Mouse (Mus musculus): ENCODE measurements around the gene Nelfe.

Nelfe gene

GRCm38 (mm10) chr17:34847615-34848014 lies 2.6 kb upstream of the Nelfe start:
- no peak for DNase-seq

DNA sequence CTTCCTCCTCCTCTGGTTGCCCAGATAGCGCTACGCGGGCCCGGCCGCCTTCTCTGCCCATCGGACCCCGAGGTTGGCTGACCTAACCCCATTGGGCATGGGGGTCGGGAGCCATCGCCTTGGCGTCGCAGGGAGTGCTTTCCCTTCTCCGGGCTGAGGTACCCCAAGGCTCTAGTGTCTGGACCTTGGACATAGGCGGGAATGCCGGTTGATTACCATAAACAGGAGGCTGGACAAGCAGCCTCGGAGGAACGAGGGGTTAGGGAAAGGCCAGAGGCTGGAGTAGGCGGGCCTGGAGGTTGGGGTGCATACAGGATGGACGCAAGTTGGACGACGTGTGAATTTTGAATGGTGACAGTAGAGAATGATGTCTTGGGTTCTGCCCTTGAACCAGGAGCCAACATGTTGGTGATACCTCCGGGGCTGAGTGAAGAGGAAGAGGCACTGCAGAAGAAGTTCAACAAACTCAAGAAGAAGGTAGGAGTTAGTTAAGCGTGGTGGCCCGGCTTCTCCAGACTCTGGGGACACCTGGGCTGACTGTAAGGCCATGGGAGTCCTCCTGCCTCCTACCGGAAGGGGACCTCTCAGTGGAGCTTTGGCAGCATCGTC lies 430 bp downstream of the Nelfe start:
- DNase-seq: no peak

- no peak for DNase-seq
Observed at GRCm38 (mm10) chr17:34853511-34853910, 3.3 kb downstream of the Nelfe start.

- DNase-seq: no peak
Observed at GRCm38 (mm10) chr17:34854761-34855160, 4.6 kb downstream of the Nelfe start.

DNA sequence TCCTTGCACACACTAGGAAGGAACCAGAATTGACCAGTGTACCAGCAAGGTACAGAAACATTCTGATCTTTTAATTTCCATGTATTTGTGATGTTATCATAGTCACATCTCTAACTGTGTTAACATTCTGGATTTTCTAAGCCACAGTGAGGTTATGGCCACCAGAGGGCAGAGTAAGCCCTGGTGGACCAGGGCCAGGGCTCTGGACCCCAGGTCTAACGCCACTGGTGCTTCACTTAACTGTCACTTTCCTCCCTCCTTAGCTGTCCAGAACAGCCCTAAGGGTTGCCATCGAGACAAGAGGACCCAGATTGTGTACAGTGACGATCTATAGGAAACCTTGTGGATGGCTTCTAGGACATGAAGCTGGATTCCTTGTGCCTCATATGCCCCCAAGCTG lies 5.6 kb downstream of the Nelfe start:
- peak; percentile 62 for DNase-seq

DNA sequence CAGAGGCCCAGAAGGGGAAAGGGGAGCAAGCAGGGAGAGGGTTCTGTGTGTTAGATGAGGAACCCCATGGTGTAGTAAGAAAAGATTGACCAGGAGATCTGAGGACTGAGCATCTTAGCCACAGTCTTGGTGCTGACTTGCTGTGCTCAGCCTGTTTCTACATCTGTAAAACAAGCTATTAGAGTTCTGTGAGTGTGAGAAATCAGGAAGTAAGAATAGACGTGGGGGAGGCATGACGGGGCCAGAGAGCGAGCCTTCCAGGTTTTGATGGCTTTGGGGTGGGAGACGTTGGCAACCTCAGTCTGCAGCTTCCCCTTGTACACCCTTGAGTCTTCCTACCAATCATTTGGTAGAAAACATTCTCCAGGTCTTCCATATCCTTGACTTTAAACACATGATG lies 8.5 kb downstream of the Nelfe start:
- no peak for DNase-seq

- DNase-seq: no peak
Observed at GRCm38 (mm10) chr17:34860514-34860913, 10.3 kb downstream of the Nelfe start.

GRCm38 (mm10) chr17:34861704-34862415 lies 11.7 kb downstream of the Nelfe start:
- DNase-seq: peak; percentile 88

- peak; percentile 93 for DNase-seq
Observed at GRCm38 (mm10) chr17:34862416-34863081, 12.4 kb downstream of the Nelfe start, which contains the start of gene Cfb. TSS of gene Cfb (minus strand) at chr17:34862518.

DNA sequence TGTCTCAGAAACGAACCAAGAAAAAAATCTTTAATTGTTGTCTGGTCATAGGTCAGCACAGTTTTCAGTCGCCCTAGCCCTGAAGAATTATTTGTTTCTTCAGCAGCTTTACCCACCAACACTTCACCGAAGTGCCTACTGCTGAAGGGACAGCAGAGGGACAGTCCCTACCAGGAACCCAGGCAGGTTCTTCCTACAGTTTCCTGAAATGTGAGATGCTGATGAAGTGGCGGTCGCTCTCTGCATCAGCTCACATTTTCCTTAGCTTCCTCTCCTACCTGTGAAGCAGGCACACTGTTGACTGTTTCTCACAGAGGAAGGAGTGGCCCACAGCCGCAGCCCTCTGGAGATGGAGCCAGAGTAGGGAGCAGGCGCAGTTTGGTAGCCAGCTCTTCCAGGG lies 15.8 kb downstream of the Nelfe start:
- no peak for DNase-seq

- no peak for DNase-seq
Observed at GRCm38 (mm10) chr17:34874321-34874720, 24.1 kb downstream of the Nelfe start.

DNA sequence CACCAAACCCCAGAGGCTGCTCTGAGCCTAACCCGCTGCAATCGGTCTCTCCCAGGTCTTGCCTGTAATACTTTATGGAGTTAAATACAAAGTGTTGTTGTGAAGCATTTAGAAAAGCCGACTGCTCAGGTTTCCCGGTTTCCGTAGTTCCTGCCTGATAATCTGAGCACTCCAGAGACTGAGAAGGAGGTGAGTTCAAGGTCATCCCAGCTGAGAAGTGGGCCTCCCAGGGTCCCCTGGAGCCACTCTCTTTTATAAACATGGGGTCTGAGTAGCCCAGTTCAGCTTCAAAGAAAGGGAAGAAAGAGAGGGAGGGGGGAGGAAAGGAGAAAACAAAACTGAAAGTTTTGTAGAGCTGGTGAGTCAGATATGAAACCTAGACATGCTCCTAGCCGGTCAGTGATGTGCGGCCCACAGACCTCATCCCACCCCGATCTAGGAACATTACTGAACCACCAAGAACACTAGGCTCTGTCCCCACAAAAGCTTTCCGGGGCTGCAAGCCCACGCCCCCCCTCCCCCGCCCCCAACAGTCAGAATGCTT lies 29.2 kb downstream of the Nelfe start, which contains the start of gene Zbtb12:
Zbtb12 (plus strand) TSS at position 148 of the 544 bp plus-strand sequence.
- DNase-seq: no peak

- DNase-seq: no peak
Observed at GRCm38 (mm10) chr17:34881166-34881565, 31.0 kb downstream of the Nelfe start.

- peak; percentile 57 for DNase-seq
Observed at GRCm38 (mm10) chr17:34881683-34882310, 31.6 kb downstream of the Nelfe start, which contains the start of gene Gm20547. TSS of gene Gm20547 (minus strand) at chr17:34882042.

- DNase-seq: no peak
Observed at GRCm38 (mm10) chr17:34883332-34883731, 33.1 kb downstream of the Nelfe start.

GRCm38 (mm10) chr17:34884704-34885103 lies 34.5 kb downstream of the Nelfe start:
- DNase-seq: no peak

DNA sequence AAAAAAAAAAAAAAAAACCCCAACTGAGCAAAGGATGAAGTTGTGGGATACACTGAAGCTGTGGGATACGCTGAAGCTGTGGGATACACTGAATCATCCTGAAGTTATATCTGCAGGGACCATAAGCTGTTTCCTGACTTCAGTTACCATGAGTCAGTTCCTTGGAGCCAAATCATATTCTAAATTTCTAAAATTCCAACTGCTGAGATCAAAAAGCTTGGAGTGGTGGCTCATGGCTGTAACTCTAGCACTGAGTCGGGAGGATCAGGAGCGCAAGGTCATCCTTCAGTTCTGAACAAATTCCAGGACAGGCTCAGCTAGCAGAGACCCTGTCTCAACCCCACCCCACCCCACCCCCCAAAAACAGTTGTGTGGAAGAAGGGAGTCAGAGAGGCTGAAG lies 35.4 kb downstream of the Nelfe start:
- no peak for DNase-seq

GRCm38 (mm10) chr17:34887942-34888341 lies 37.8 kb downstream of the Nelfe start:
- DNase-seq: no peak

DNA sequence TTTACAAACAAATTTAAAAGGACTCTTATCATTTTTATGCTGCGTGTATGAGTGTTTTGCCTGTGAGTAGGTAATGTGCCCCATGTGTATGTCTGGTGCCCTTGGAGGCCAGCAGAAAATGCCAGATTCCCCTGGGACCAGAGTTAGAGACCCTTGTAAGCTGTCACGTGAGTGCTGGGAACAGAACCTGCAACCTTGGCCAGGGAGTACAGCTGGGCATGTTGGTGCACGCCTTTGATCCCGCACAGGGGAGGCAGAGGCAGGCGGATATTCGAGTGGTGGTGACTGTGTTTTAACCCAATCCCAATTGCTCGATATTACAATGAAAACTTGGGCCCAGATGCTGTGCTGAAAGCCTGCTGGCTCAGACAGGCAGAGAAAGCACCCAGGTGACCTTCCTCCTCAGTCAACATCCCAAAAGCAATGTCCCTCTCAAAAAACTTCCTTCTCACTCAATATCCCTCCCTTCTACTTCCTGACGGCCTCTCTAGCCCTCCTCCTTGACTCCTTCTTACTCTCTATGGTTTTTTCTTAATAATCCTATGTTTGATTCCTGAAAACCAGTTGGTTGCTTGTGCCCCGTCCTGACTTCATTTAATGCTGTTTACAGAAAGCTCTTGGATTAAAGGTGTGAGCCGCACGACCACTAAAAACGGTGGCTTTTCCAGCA lies 40.0 kb downstream of the Nelfe start:
- no peak for DNase-seq

GRCm38 (mm10) chr17:34891377-34891776 lies 41.2 kb downstream of the Nelfe start:
- no peak for DNase-seq

DNA sequence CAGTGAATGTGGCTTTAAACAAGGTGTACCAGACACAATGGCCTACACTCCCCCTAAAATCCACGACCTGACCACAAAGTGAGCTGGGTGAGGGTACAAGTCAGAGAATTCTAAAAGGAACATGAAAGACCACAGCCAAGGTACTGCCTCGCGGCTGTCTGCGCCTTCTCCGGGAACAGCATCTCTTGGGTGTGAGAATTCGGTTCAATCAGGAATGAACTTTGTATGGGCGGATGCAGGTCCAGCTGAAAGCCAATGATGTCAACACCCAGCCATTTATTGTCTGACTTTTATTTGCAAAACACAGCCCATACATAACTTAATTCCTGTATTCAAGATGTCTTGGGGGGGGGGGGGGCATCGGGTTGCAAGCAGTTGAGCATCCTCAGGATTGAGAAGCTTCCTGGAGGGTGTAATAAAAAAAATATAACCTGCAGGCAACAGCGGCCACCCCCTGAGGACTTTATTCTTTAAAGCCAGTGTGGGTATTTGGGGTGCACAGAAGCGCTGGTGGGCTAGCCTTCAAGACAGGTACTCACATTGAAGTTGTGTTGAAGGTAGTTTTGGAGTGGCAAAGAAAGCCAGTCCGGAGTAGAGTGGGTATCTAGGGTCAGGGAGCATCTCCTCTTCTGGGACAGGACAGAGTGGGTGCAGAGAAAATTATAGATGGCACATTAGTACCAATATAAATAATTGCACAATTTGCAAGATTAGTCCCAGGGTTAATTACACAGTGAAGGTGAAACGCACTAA lies 43.1 kb downstream of the Nelfe start:
- no peak for DNase-seq

Data from kidney, adult 9 months (tissue).